Mouse (Mus musculus) megakaryocyte-erythroid progenitor cell, adult 5-6 weeks (primary cell): Measurements from ENCODE around the gene Evl. TPM values are rescaled to one million over a fixed set of nuclear protein-coding genes. Genes with fewer than 3 reads are reported as not detected.

Experiments
- ATAC-seq: replicated peaks from 2 replicates; pipeline ENCODE4 v1.8.0; 2016; ENCODE audit warnings: mild to moderate bottlenecking, inconsistent platforms; ENCODE audit not compliant: severe bottlenecking, poor library complexity, low FRiP score, low TSS enrichment
- total RNA-seq, 2 experiments: library from RNA; stranded (forward) in 1 of 2; stranded (reverse) in 1 of 2; fragments of 200-1000, 215-1000 nt in 1 of 2; fragments of >200 nt in 1 of 2; fragmentation: Nextera tagmentation in 1 of 2; gene quantifications; 2 replicates each; pipeline ENCODE4 v1.2.3; 2014 to 2017

The Evl gene
- total RNA-seq, 2 experiments from 2014 or later = 11.1 to 26.8 TPM

DNA sequence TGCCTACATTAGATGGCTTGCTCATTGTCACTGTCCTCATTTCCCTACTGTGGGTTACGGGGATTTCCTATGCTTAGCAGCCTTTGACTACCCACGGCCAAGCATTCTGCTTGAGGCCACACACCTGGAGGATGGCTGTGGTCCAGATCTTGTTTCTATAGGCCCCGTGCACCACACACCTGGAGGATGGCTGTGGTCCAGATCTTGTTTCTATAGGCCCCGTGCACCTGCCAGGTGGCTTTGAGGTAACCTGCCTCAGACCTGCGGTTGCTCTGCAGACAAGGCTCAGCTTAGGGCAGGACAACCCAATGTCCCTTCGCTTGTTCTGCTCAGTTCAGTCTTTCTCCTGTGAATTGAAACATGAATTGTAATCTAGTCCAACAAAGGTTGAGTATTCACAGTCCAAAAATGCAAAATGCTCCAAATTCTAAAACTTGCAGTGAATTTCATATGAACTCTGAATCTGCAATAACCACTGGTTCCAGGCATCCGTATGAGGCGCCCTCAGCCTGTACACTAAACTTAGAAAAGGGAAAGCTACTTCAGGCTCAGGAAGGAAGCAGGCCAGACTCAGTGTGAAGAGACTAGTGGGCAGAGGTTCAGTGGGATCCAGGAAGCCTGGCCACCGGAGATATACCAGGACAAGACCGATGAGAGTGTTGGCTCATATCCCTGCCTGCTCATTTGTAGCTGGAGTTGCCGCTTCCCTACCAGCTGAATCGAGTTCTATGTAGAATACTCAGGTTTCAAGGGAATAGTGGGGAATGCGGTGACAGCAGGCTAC lies 127.9 kb downstream of the Evl start:
- no peak for ATAC-seq

- no peak for ATAC-seq
Observed at GRCm38 (mm10) chr12:108686463-108686862, 131.9 kb downstream of the Evl start.

DNA sequence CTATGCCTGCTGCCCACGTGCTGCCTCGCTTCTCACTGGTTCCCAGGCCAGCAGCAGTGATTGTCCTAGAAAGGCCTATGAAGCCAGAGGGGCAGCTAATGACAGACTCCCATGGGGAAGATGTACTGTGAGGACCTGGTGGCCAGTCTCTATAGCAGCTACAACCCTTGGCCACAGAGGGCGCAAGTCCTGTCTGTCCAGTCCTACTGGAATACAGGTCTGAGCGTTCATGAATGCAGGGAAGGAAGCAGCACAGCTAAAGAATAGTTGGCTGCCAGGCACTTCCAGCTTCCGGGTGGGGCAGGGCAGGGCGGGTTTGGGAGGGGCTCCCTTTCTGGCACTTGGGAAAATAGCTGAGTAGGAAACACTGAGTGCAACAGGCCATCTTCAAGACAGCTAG lies 132.4 kb downstream of the Evl start:
- ATAC-seq = peak; percentile 38; the same call in 1 of the 2 replicates

DNA sequence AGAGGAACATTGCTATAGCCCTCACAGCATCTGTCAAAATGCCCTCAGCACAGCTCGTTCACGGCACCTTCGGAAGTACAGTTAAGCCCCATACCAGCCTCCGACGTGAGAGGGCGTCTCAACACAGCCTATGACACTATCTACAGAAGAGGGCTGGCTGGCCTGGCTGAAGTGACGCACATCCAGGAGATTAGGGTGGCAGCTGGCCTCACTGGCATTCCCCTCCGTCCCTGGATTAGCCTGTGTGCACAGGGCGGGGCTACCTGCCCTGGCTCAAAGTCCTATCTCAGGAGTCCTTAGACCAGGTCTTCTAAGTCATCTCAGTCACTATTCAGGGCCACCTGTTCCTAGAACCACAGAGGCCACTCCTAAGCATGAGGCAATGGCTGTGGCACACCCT lies 134.6 kb downstream of the Evl start:
- ATAC-seq = no peak

GRCm38 (mm10) chr12:108690529-108690928 lies 136.0 kb downstream of the Evl start:
- ATAC-seq = no peak

GRCm38 (mm10) chr12:108693592-108693991 lies 139.1 kb downstream of the Evl start:
- ATAC-seq = no peak

DNA sequence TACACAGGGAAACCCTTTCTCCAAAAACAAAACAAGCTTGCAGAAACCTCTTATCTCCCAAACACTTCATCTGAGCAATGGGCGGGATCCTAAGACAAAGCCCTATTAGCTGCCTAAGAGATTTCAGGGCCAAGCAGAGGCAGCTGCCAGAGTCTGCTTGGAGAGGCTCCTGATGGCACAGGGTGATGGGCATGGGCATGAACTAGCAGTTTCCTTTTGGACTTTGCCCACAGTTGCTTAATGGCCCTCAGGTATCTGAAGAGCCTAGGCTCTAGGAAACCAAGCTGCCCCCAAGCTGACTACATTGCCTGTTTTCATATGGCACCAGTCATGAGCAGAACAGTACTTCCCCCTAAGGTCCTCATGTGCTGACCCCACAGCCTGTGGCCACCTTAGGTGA lies 139.7 kb downstream of the Evl start:
- ATAC-seq = no peak

DNA sequence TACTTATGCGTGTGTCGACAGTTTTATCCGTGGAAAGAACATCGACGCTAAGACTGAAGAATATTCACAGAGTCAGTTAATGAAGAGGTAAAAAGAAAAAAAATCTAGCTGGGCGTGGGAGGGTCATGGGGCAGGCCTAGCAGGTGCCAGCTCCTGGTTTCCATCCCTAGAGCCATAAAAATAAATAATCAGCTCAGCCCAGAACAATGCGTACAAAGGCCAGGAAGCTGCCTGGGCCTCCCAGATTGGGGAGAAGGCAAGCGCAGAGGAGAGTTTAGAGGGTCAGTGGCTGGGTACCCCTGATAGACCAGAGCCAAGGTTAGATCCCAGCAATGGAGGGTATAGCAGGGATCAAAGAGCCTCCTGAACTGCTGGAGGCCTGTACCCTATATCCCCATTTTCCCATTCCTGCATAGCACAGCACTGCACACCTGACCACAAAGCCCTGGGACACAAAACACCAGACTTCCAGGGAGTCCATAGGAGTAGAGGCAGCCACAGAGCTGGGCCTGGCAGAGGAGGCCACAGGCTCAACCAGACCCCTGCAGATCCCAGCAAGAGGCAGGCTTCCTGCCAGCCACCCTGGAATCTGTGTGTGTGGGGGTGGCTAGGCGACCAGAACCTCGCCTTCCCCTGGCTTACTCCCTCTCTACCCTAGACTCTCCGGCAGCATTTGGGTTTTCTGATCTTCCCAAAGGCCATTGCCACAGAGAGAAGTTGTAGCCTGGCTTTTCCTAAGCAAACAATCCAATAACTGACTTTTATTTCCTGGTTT lies 144.4 kb downstream of the Evl start:
- ATAC-seq = no peak

DNA sequence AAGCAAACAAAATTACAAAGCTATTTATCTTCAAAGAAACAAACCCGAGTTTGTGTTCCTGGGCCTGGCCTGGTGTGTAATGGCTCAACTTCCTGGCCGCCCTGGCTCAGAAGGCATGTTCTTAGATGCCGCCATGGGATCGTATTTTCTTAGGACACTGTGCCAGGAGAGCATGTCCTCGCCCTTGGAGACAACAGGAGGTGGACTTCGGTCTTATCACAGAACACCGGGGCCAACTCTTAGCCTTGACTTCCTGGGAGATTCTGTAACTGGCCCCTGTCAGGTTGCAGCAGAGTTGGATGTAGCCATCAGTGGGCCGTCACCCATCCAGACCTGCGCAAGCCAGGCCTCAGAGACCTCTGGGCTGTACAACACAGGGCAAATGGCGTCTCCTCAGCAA lies 145.1 kb downstream of the Evl start:
- ATAC-seq = no peak

GRCm38 (mm10) chr12:108700037-108700436 lies 145.5 kb downstream of the Evl start:
- no peak for ATAC-seq

- ATAC-seq = no peak
Observed at GRCm38 (mm10) chr12:108701221-108701620, 146.7 kb downstream of the Evl start.

DNA sequence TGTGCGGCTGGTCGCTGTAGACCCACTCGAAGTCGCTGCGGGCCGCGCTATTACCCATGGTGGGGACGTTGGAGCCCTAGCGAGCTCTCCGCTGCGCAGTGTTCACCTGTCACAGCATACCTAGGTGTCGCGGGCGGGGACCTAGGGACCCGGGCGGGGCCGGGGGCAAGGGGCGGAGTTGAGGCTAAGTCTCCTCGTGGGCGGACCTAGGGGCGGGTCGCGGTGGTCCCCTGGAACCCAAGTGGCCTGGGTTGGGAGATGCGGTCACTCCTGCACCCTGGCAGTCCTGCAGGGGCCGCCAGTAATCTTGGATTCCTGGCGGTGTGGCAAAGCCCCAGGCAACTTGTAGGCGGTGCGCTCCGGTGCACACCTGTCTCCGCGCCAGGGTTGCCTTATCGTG lies 147.7 kb downstream of the Evl start, which contains the start of gene Degs2:
TSS of gene Degs2 (minus strand) at position 131 of the 400 bp plus-strand sequence.
- ATAC-seq = no peak

- ATAC-seq = no peak
Observed at GRCm38 (mm10) chr12:108705486-108705885, 151.0 kb downstream of the Evl start.

- ATAC-seq = 0 out of 2 replicates have a peak, but pooled peaks have one; percentile 41
Observed at GRCm38 (mm10) chr12:108706129-108706528, 151.6 kb downstream of the Evl start.

- no peak for ATAC-seq
Observed at GRCm38 (mm10) chr12:108709386-108709785, 154.9 kb downstream of the Evl start.

- ATAC-seq = no peak
Observed at GRCm38 (mm10) chr12:108709964-108710765, 155.6 kb downstream of the Evl start.

DNA sequence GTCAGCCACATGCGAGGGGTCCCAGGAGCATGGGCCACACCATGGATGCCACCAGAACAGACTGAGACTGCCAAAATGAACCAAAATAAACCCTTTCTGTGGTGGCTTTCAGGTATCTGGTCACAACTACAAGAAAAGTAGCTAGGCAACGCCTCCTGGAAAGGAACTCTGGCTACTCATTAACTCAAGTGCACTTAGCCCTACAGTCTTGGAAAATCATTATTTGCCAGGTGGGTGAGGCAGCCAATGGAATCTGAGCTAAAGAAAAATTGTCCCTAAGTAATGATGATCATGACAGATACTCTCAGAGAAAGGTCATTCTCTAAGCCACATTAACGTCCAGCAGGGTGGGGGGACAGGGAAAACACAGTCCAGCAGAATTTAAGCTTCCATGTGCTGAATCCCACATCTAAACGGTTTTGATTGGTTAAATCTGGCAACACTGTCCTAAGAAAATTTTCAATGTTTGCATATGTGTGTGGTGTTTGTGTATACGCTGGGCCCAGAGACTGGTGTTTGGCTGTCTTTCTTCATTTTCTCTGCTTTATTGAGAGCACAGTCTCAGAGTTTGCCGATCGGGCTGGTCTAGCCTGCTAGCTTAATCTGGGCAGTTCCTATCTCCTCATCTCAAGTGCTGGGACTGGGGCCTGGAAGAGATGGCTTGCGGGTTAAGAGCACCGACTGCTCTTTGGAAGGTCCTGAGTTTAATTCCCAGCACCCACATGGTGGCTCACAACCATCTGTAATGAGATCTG lies 156.5 kb downstream of the Evl start:
- no peak for ATAC-seq

GRCm38 (mm10) chr12:108712481-108712880 lies 158.0 kb downstream of the Evl start:
- no peak for ATAC-seq

GRCm38 (mm10) chr12:108713972-108714371 lies 159.5 kb downstream of the Evl start:
- peak; percentile 68; the same call in 1 of the 2 replicates for ATAC-seq
